Mouse (Mus musculus) embryonic fibroblast, embryonic 13.5 days (primary cell): Measurements from ENCODE around the gene Gm1113.

Source experiments
- CTCF ChIP-seq: IDR thresholded peaks from 2 replicates; pipeline ENCODE4 v1.5.1; 2011; ENCODE audit warnings: mild to moderate bottlenecking, control low read depth, low read length, moderate library complexity, borderline replicate concordance; ENCODE audit not compliant: insufficient read depth
- POLR2A ChIP-seq: IDR thresholded peaks from 2 replicates; pipeline ENCODE4 v1.6.1; 2011; ENCODE audit warnings: low read depth, mild to moderate bottlenecking, control low read depth, low read length, moderate library complexity

DNA sequence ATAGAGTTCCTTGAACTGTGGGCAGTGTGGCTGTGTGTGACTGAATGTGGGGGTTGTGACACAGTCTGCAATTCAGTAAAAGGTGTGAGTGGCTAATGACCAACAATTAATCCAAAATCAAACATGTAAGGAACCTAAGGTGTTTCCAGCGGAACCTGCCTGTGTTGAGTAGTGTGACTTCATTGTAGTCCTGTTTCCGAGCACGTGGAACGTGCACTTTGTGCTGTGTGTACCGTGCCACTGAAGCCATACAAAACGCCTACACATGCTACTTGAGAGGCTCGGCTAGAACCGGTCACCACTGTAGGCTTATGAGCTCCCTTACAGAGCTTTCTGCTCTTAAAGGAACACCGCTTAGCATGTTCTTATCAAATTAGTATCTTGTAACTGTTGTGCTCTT is 30.4 kb upstream of the Gm1113 start:
- no peak for TF ChIP-seq CTCF
- TF ChIP-seq POLR2A = no peak
